Mouse (Mus musculus) embryo, embryonic 11 days (tissue): Measurements from ENCODE around the gene Tpm3.

ENCODE experiments used
- DNase-seq: peaks from one replicate; pipeline ENCODE4 v3.0.0-alpha.2; 2015

The Tpm3 gene

DNA sequence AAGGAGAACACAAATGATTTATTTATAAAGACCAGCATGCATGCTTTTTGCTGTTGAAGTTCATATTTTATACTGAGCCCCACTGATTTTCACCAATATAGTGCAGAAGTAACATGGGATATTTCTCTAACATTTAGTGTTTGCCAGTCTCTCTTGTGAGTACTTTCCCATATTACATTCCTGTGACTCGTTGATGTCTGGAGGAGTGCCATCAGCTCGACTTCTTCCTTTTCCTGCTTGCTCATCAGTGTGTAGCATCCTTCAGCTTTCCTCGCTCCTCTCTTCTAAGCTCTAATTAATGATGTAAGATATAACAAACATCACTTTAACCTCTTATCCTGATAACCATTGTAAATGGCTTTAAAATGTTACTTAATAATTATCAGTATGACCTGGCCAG lies 73.0 kb downstream of the Tpm3 start:
- no peak for DNase-seq

DNA sequence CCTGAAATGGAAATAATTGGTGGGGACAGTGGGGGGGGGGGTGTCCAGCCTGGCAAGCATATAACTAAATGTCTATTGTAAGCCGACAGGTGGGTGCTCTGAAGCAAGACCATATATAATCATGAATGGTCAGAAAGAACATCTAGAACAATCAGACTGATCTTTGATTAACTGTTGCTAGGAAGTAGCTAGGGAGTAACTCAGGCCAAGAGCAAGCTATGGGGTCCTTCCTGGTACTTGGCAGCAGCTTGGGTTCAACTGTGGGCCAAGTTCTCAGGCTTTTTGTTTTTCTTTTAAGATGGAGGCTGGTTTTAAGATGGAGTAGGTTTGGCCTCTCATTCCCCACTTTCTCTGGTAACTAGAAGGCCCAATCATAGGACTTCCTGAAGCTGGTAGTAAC lies 74.2 kb downstream of the Tpm3 start:
- DNase-seq = no peak
